Mouse (Mus musculus) adrenal gland, postnatal 14 days (tissue): Measurements from ENCODE around the gene Ptpn1. TPM values are rescaled to one million over a fixed set of nuclear protein-coding genes. Genes with fewer than 3 reads are reported as not detected.

Experiments
- DNase-seq: peaks from one replicate; pipeline ENCODE4 v3.0.0; 2021; ENCODE audit warnings: mixed read lengths
- total RNA-seq: library from RNA; stranded (reverse); gene quantifications from 2 replicates; pipeline ENCODE4 v1.2.3, GENCODE M21; 2021

The Ptpn1 gene
- total RNA-seq, 1 experiment from 2014 or later, result 48.2 TPM

GRCm38 (mm10) chr2:167945451-167945850 is 13.6 kb downstream of the Ptpn1 start:
- peak; percentile 66 for DNase-seq

GRCm38 (mm10) chr2:167947251-167947650 is 15.4 kb downstream of the Ptpn1 start:
- DNase-seq, result no peak

- no peak for DNase-seq
Observed at GRCm38 (mm10) chr2:167948047-167948446, 16.2 kb downstream of the Ptpn1 start.

GRCm38 (mm10) chr2:167948557-167948956 is 16.7 kb downstream of the Ptpn1 start:
- no peak for DNase-seq

GRCm38 (mm10) chr2:167949250-167949649 is 17.4 kb downstream of the Ptpn1 start:
- DNase-seq, result no peak

GRCm38 (mm10) chr2:167949808-167950207 is 18.0 kb downstream of the Ptpn1 start:
- no peak for DNase-seq

GRCm38 (mm10) chr2:167950681-167951080 is 18.8 kb downstream of the Ptpn1 start:
- DNase-seq, result no peak

- peak; percentile 79 for DNase-seq
Observed at GRCm38 (mm10) chr2:167951301-167952211, 19.7 kb downstream of the Ptpn1 start.

GRCm38 (mm10) chr2:167953819-167954218 is 22.0 kb downstream of the Ptpn1 start:
- DNase-seq, result no peak

GRCm38 (mm10) chr2:167954928-167955327 is 23.1 kb downstream of the Ptpn1 start:
- DNase-seq, result no peak

GRCm38 (mm10) chr2:167957539-167957938 is 25.7 kb downstream of the Ptpn1 start:
- no peak for DNase-seq

GRCm38 (mm10) chr2:167958082-167958788 is 26.4 kb downstream of the Ptpn1 start:
- DNase-seq, result peak; percentile 64

GRCm38 (mm10) chr2:167958843-167959242 is 27.0 kb downstream of the Ptpn1 start:
- peak; percentile 94 for DNase-seq

GRCm38 (mm10) chr2:167959384-167959911 is 27.6 kb downstream of the Ptpn1 start:
- no peak for DNase-seq

GRCm38 (mm10) chr2:167959996-167960395 is 28.1 kb downstream of the Ptpn1 start:
- no peak for DNase-seq

GRCm38 (mm10) chr2:167960584-167960983 is 28.7 kb downstream of the Ptpn1 start:
- DNase-seq, result no peak

GRCm38 (mm10) chr2:167962347-167962746 is 30.5 kb downstream of the Ptpn1 start:
- no peak for DNase-seq

- no peak for DNase-seq
Observed at GRCm38 (mm10) chr2:167963176-167963575, 31.3 kb downstream of the Ptpn1 start.

GRCm38 (mm10) chr2:167963778-167964300 is 32.0 kb downstream of the Ptpn1 start:
- DNase-seq, result no peak

- DNase-seq, result no peak
Observed at GRCm38 (mm10) chr2:167964320-167964719, 32.5 kb downstream of the Ptpn1 start.

GRCm38 (mm10) chr2:167965911-167966310 is 34.1 kb downstream of the Ptpn1 start:
- DNase-seq, result no peak

GRCm38 (mm10) chr2:167968504-167968903 is 36.6 kb downstream of the Ptpn1 start:
- no peak for DNase-seq
